Mouse (Mus musculus): ENCODE measurements around the gene Usp24.

- TF ChIP-seq CTCF (IDR thresholded peaks at IDR 0.05) (no peak), EP300 (IDR thresholded peaks at IDR 0.05; ENCODE audit: insufficient read depth, low read depth, low read length) (no peak)
Measured at GRCm38 (mm10) chr4:106328704-106329103, 12.7 kb downstream of the Usp24 start.

All from heart, adult 2 months (tissue).